Mouse (Mus musculus): ENCODE measurements around the gene Mcam. TPM values are rescaled to one million over a fixed set of nuclear protein-coding genes. Genes with fewer than 3 reads are reported as not detected.

The Mcam gene
- polyA plus RNA-seq, 1 experiment from 2014 or later: 40.0 TPM

DNA sequence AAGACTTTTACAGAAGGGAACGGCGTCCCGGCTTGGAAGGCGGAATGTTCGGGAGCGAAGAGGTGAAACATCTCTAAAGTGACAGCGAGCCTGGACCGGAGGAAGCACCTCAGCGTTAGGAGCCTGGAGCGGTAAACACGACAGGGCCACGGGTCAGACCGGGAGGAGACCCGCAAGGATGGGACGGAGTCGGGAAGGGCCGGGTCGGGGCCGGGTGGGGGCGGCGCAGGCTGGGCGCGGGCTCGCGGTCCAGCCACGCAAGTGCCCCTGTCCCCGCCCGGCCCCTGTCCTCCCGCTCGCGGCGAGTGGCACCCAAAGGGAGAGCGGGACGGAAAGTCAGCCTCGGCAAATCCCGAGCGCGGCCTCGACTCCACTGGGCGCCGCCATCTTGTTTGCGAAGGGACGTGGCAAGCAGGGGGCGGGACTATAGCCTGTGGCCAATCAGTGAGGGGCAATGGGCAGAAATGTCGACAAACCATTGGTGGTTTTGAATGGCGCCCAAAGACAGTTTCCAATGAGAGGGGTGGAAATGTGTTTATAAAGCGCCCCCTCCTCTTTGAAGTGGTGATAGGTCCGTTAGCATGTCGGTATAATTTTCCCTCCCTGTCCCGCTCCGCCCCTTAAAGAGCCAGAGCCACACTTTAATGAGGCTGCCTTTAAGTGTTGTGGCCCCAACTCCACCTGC is 21.0 kb upstream of the Mcam start, which contains the start of the genes Gm49380 and Rnf26:
Gene Gm49380, minus strand, starts transcription at position 396 of the 685 bp plus-strand sequence.
Gene Rnf26, minus strand, starts transcription at position 413 of the 685 bp plus-strand sequence.
- Histone ChIP-seq H3K27ac (peak within 1 kb of the TSS; percentile 79; the same call in 1 of the 2 replicates), H3K36me3 (no peaks in the 10 kb centered on the region), H3K9me3 (no peaks in the 10 kb centered on the region), H3K4me1 (replicated peaks) (peaks cover 28% of the 10 kb centered on the region), H3K27me3 (replicated peaks) (no peaks in the 10 kb centered on the region), H3K4me3 (replicated peaks) (peak within 1 kb of the TSS; percentile 72), H3K4me2 (replicated peaks) (peak within 1 kb of the TSS; percentile 61), H3K9ac (peak within 1 kb of the TSS; percentile 78)
- WGBS: under 1% methylated on average over 51 of the region's 51 CpGs
- ATAC-seq: peak; percentile 97

DNA sequence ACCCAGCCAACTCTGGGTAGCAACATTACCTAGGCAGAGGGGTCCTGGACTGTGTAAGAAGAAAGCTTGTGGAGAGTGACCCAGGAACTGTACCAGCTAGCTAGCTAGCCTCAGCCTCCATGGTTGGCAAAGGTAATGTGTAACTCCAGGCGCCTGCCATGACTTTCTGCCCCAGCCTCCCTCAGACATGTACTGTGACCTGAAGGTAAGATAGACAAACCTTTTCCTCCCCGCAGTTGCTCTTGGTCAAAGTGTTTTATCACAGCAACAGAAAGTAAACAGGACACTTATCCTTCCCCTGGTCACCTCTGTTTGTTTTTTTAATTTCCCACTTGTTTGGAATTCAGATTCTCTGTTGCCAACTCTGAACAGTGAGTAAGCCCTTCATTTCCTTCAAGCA is 19.8 kb upstream of the Mcam start:
- 65% methylated on average over 2 of the region's 2 CpGs for WGBS
- ATAC-seq: no peak
- peaks cover 16% of the 10 kb centered on the region for H3K4me1 ChIP-seq (replicated peaks)
- H3K4me3 ChIP-seq (replicated peaks): no peak overlapping the region
- no peaks in the 10 kb centered on the region for H3K36me3 ChIP-seq
- H3K27me3 ChIP-seq (replicated peaks): no peaks in the 10 kb centered on the region
- no peak overlapping the region for H3K27ac ChIP-seq
- no peaks in the 10 kb centered on the region for H3K9me3 ChIP-seq
- H3K9ac ChIP-seq: no peak overlapping the region
- no peak overlapping the region for H3K4me2 ChIP-seq (replicated peaks)

DNA sequence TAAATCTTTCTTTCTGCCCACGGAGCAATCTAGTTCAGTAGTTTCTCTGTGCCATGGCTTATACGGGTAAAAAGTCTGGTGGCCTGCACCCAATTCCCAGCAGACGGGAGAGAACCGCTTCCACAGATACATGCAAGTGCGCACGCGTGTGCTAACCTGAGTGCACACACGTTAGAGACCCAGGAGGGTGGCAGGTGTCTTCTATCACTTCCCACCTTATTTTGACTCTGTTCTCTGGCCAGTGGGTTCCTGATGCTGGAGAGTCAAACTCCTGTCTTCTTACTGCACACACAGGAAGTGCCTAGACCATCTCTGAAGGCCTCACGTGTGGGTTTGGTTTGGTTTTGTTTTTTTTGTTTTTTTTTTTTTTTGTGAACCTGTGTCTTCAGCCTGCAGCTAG is 18.7 kb upstream of the Mcam start:
- no peaks in the 10 kb centered on the region for H3K9me3 ChIP-seq
- ATAC-seq: no peak
- H3K4me1 ChIP-seq (replicated peaks): peaks cover 5% of the 10 kb centered on the region; the same call in 1 of the 2 replicates
- no peak overlapping the region for H3K4me2 ChIP-seq (replicated peaks)
- no peaks in the 10 kb centered on the region for H3K27me3 ChIP-seq (replicated peaks)
- H3K36me3 ChIP-seq: no peaks in the 10 kb centered on the region
- WGBS: 84% methylated on average over 9 of the region's 9 CpGs
- H3K27ac ChIP-seq: no peak overlapping the region
- no peak overlapping the region for H3K9ac ChIP-seq
- no peak overlapping the region for H3K4me3 ChIP-seq (replicated peaks)

DNA sequence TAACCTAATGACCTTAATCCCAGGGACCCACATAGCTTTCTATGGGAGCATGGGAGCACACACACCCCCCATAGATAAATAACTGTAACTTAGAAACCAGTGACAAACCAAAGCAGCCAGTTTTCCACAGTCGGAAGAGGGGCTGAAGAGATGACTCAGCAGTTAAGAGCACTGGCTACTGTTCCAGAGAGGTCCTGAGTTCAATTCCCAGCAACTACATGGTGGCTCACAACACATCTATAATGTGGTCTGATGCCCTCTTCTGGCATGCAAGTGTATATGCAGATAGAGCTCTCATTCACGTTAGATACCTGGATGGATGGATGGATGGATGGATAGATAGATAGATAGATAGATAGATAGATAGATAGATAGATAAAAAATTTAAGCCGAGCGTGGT is 18.1 kb upstream of the Mcam start:
- H3K4me1 ChIP-seq (replicated peaks): peaks cover 5% of the 10 kb centered on the region; the same call in 1 of the 2 replicates
- H3K4me2 ChIP-seq (replicated peaks): no peak overlapping the region
- no peak for ATAC-seq
- 91% methylated on average over 4 of the region's 4 CpGs for whole genome bisulfite sequencing
- no peak overlapping the region for H3K9ac ChIP-seq
- H3K27me3 ChIP-seq (replicated peaks): no peaks in the 10 kb centered on the region
- H3K27ac ChIP-seq: no peak overlapping the region
- no peaks in the 10 kb centered on the region for H3K9me3 ChIP-seq
- H3K36me3 ChIP-seq: no peaks in the 10 kb centered on the region
- no peak overlapping the region for H3K4me3 ChIP-seq (replicated peaks)

DNA sequence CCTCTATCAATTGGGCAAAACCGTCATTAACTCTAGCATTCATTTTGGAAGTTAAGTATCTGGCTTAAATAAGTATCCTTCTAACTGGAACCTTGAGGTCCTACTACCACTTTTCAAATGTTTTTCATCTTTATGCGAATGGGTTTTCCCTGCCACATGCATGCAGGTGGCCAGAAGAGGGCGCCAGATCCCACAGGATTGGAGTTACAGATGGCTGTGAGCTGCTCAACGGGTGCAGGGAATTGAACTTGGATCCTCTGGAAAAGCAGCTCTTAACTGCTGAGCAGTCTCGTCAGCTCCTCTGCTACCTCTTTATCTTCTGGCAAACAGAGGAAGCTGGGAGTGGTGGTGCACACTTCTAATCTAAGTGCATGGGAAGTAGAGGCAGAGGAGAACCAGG is 15.3 kb upstream of the Mcam start:
- no peak overlapping the region for H3K4me3 ChIP-seq (replicated peaks)
- H3K4me2 ChIP-seq (replicated peaks): no peak overlapping the region
- no peaks in the 10 kb centered on the region for H3K27me3 ChIP-seq (replicated peaks)
- H3K9ac ChIP-seq: no peak overlapping the region
- no peaks in the 10 kb centered on the region for H3K4me1 ChIP-seq (replicated peaks)
- ATAC-seq: no peak
- WGBS: 55% methylated on average over 5 of the region's 5 CpGs
- no peaks in the 10 kb centered on the region for H3K36me3 ChIP-seq
- H3K9me3 ChIP-seq: no peaks in the 10 kb centered on the region
- H3K27ac ChIP-seq: no peak overlapping the region

DNA sequence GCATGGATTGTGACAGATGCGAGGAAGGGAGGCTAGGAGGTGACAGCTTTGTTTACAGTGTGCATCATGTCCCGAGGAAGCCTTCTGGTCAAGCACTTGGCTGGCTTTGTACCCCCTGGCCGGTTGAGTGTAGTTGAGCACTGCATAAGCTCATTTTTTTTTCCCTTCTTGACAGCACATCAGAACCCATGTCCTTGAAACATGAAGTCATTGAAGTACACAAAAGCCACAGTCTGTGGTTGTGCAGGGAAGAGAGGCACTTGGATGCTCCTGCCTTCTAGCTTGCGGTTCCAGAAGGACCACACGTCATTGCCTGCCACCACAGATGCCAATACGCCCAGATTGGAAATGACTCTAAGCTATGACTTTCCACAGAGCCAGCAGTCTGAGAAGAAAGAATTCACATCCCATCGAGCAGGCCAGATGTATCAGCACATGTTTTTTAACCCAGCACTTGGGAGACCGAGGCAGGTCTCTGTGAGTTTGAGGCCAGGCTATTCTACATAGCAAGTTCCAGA is 14.3 kb upstream of the Mcam start:
- Histone ChIP-seq H3K4me2 (replicated peaks) (no peak overlapping the region), H3K4me1 (replicated peaks) (no peaks in the 10 kb centered on the region), H3K4me3 (replicated peaks) (no peak overlapping the region), H3K27me3 (replicated peaks) (no peaks in the 10 kb centered on the region), H3K9ac (no peak overlapping the region), H3K27ac (no peak overlapping the region), H3K9me3 (no peaks in the 10 kb centered on the region), H3K36me3 (no peaks in the 10 kb centered on the region)
- 68% methylated on average over 8 of the region's 8 CpGs for WGBS
- ATAC-seq: no peak

DNA sequence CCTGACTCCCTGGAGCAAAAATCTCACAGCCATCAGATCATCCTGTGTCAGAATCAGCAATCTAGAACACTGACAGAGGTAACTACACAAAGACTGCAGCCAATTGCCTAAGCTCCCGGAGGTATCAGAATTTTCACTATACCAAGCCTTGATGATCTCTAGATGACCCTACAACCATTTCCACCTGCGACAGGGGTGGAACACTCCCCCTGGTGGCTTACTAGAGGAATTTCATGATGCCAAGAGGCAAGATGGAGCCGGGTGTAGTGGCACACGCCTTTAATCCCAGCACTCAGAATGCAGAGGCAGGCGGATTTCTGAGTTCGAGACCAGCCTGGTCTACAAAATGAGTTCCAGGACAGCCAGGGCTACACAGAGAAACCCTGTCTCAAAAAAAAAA is 10.0 kb upstream of the Mcam start:
- 67% methylated on average over 6 of the region's 6 CpGs for WGBS
- ATAC-seq: no peak

DNA sequence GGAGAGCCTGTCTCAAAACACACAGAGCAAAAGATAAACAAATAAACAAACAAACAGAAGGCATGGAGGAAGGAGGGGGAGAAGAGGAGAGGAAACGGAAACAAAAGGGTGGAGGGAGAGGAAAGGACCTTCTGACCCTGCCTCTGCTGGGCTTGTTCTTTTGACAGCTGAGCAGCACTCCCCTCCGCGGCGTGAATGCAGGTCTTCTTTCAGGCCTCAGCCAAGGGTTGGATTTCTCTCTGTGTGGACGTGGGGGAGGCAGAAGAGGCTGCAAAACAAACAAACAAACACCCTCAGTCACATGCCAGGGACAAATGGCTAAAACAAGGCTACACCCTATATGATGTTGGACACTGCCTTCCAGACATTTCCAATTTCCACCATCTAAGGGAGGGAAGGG is 9.2 kb upstream of the Mcam start:
- Histone ChIP-seq H3K9ac (no peak overlapping the region; the same call in 1 of the 2 replicates), H3K9me3 (no peaks in the 10 kb centered on the region), H3K4me1 (replicated peaks) (peaks cover 12% of the 10 kb centered on the region), H3K27me3 (replicated peaks) (no peaks in the 10 kb centered on the region), H3K4me2 (replicated peaks) (no peak overlapping the region), H3K4me3 (replicated peaks) (no peak overlapping the region), H3K27ac (no peak overlapping the region), H3K36me3 (no peaks in the 10 kb centered on the region)
- WGBS: 52% methylated on average over 5 of the region's 5 CpGs
- ATAC-seq: no peak

More for the DNA sequence above, 10.0 kb upstream of the Mcam start:
- Histone ChIP-seq H3K4me1 (replicated peaks) (peaks cover 5% of the 10 kb centered on the region), H3K27ac (no peak overlapping the region), H3K9ac (no peak overlapping the region), H3K27me3 (replicated peaks) (no peaks in the 10 kb centered on the region), H3K4me2 (replicated peaks) (no peak overlapping the region), H3K9me3 (no peaks in the 10 kb centered on the region), H3K36me3 (no peaks in the 10 kb centered on the region), H3K4me3 (replicated peaks) (no peak overlapping the region)

DNA sequence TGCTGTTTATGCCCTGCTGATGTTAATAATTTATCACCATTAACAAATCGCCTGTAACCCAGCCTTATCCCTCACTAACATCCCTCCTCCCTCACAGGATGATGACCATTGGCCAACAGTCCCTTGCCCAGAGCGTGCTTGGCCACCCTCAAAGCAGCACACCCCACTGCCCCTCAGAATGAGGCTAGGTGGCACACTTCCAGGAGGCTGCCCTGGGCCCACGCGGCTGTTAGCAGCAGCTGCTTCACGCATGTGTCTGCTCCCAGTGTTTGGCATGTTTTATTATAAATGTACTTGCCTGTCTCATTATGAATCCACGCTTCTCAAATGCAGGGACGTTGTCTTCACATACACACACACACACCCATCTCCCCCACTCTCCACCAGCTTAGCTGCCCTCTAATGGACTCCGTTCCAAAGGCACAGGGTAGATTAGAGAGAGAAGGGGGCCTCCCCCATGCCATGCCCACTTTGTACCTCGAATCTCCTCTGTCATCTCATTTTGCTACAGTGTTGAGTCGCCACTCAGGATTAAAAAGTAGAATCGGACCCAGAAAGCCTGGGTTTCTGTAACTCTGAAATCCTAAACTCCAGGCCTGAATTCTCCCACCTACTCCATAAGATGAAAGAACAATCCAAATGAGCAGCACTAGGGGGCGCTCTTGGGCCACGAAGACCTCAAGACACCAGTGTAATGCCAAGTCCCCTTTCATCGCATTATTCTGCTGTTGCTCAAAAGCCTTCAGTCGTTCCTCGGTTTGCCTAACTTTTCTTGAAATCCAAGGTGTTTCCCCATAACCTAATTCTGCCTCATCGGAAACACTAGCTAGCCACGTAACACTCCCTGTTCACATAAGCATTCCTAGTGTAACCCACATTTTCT is 8.5 kb upstream of the Mcam start:
- peak overlapping the region; percentile 42 for H3K4me2 ChIP-seq (replicated peaks)
- WGBS: 26% methylated on average over 18 of the region's 18 CpGs
- no peaks in the 10 kb centered on the region for H3K36me3 ChIP-seq
- 0 out of 2 replicates have a peak, but pooled peaks have one; percentile 56 for ATAC-seq
- 0 out of 2 replicates have a peak overlapping the region, but pooled peaks have one; percentile 18 for H3K27ac ChIP-seq
- no peaks in the 10 kb centered on the region for H3K9me3 ChIP-seq
- H3K4me1 ChIP-seq (replicated peaks): peaks cover 19% of the 10 kb centered on the region
- peak overlapping the region; percentile 17; the same call in 1 of the 2 replicates for H3K9ac ChIP-seq
- H3K4me3 ChIP-seq (replicated peaks): no peak overlapping the region
- H3K27me3 ChIP-seq (replicated peaks): no peaks in the 10 kb centered on the region

DNA sequence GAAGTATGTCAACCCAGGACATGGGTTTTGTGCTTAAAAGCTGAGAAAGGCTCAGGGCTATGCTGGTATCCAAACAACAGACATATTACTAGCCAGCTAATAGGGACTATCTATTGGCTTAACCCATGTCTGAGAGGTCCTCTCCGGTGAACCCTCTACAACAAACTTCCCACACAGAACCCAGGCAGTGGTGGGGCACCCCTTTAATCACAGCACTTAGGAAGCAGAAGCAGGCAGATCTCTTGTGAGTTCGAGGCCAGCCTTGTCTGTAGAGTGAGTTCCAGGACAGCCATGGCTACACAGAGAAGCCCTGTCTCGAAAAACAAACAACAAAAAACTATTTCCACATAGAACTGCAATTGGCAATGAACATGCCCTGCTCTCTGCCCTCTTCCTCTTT is 7.5 kb upstream of the Mcam start:
- Histone ChIP-seq H3K9me3 (no peaks in the 10 kb centered on the region), H3K4me2 (replicated peaks) (no peak overlapping the region), H3K9ac (no peak overlapping the region), H3K27ac (0 out of 2 replicates have a peak overlapping the region, but pooled peaks have one; percentile 18), H3K36me3 (no peaks in the 10 kb centered on the region), H3K27me3 (replicated peaks) (0 out of 2 replicates have a peak, but pooled peaks cover 5% of the 10 kb centered on the region), H3K4me1 (replicated peaks) (peaks cover 28% of the 10 kb centered on the region), H3K4me3 (replicated peaks) (no peak overlapping the region)
- WGBS: 84% methylated on average over 3 of the region's 3 CpGs
- no peak for ATAC-seq

DNA sequence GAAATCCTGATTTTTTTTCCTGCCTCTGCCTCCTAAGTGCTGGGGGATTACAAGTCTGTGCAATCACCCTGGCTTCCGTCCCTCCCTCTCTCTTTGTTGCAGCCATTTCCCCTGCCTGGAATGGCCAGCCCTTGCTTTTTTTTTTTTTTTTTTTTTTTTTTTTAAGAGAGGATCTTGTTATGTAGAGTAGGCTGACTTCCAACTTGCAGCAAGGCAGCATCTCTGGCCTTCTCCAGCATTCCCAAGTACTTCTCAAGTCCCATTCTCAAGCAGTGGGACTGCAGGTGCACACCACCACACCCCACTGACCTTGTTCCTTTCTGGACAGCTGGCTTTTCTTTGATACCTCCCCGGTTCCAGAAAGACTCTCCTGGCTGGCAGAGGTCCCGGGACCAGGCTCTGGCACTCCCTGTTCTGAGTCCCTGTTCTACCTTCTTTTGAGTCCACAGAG is 6.9 kb upstream of the Mcam start:
- 78% methylated on average over 3 of the region's 3 CpGs for WGBS

DNA sequence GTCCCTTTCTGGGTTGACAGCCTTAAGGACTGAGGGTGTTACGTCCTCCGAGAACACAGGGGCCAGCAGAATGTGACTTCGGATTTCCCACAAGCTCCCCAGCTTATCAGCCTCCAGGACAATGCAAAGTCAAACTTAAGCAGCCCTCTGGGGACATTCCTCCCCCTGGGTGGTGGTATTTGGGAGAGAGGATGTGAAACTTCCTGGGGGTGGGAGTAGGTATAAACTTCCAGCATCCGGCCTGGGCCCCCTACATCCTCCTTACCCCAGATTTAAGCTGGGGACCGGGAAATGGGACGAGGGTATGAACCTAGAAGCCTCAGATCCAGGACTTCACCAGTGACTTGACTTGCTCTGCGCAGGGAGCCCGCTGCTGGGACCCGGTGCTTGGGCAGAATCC is 4.6 kb upstream of the Mcam start:
- H3K36me3 ChIP-seq: no peaks in the 10 kb centered on the region
- peak overlapping the region; percentile 51 for H3K9ac ChIP-seq
- peaks cover 13% of the 10 kb centered on the region for H3K27me3 ChIP-seq (replicated peaks)
- peak overlapping the region; percentile 42 for H3K4me3 ChIP-seq (replicated peaks)
- WGBS: 4% methylated on average over 9 of the region's 9 CpGs
- peak overlapping the region; percentile 86 for H3K4me2 ChIP-seq (replicated peaks)
- peak overlapping the region; percentile 89 for H3K27ac ChIP-seq
- H3K9me3 ChIP-seq: no peaks in the 10 kb centered on the region
- ATAC-seq: 0 out of 2 replicates have a peak, but pooled peaks have one; percentile 4
- peaks cover 40% of the 10 kb centered on the region for H3K4me1 ChIP-seq (replicated peaks)

More for the DNA sequence above, 6.9 kb upstream of the Mcam start:
- peaks cover 5% of the 10 kb centered on the region; the same call in 1 of the 2 replicates for H3K27me3 ChIP-seq (replicated peaks)
- H3K9me3 ChIP-seq: no peaks in the 10 kb centered on the region
- no peak overlapping the region for H3K9ac ChIP-seq
- no peak overlapping the region for H3K4me2 ChIP-seq (replicated peaks)
- no peak for ATAC-seq
- no peak overlapping the region for H3K4me3 ChIP-seq (replicated peaks)
- H3K4me1 ChIP-seq (replicated peaks): peaks cover 28% of the 10 kb centered on the region
- H3K27ac ChIP-seq: no peak overlapping the region
- no peaks in the 10 kb centered on the region for H3K36me3 ChIP-seq

Data from intestine, embryonic 15.5 days (tissue).